Mouse (Mus musculus) cortical plate, adult 2 months (tissue): ENCODE data around the gene Bhlhe41.

ENCODE experiments used
- CTCF ChIP-seq: fragments of 200-500 bp; IDR thresholded peaks from 2 replicates; pipeline ENCODE4 v1.5.1; 2011; ENCODE audit warnings: mild to moderate bottlenecking, control low read depth, low read length; ENCODE audit not compliant: insufficient read depth; ENCODE audit errors: extremely low read depth
- POLR2A ChIP-seq: fragments of 200-500 bp; IDR thresholded peaks from 2 replicates; pipeline ENCODE4 v1.6.1; 2011; ENCODE audit warnings: mild to moderate bottlenecking, low read length, control low read depth; ENCODE audit not compliant: insufficient read depth; ENCODE audit errors: extremely low read depth

DNA sequence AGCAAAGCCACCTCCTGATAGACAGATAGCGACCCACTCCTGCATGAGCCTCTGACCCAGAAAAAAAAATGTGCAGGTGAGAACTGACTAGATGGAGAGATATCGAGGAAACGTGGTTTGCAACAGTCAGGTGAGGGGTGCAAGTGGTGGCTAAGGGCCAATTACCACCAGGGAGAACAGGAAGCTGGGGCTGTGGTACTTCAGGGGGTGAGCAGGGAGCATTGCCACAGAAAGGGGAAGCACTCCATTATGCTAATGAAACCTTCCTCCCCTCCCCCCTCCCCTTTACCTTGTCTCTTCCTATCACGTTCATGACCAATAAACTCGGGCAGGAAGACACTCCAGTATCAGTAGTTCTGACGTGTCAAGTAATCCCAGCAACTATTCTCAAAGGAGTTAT is 30.0 kb downstream of the Bhlhe41 start:
- no peak for TF ChIP-seq CTCF
- TF ChIP-seq POLR2A: no peak
